Mouse (Mus musculus) CH12.LX (cell line): ENCODE results near the gene St7l. TPM values are rescaled to one million over a fixed set of nuclear protein-coding genes. Genes with fewer than 3 reads are reported as not detected.
A peak's percentile ranks its signal among the peaks of the same experiment; 100 is the strongest.

Experiments used
- DNase-seq: peaks from one replicate; pipeline ENCODE4 v3.0.0-alpha.2; 2013; ENCODE audit errors: extremely low read depth
- H3K27ac ChIP-seq: 2 replicates; pipeline ENCODE4 v1.5.1; 2012; ENCODE audit warnings: low read depth, mild to moderate bottlenecking, control low read depth, moderate library complexity; ENCODE audit not compliant: insufficient read depth
- H3K27me3 ChIP-seq: replicated peaks from 2 replicates; pipeline ENCODE3; 2012; ENCODE audit warnings: inconsistent platforms
- H3K36me3 ChIP-seq, 2 experiments: replicated peaks in 1 of 2; 2 replicates each; pipeline versions ENCODE3 to v1.6.1; 2012; ENCODE audit warnings: inconsistent platforms in 1 of 2, low read length in 1 of 2, mild to moderate bottlenecking in 1 of 2, mixed read lengths in 1 of 2, moderate library complexity in 1 of 2; ENCODE audit not compliant: control insufficient read depth in 1 of 2, insufficient read depth in 1 of 2
- H3K4me1 ChIP-seq, 2 experiments: 2 replicates each; pipeline ENCODE4 v1.6.1; 2012; ENCODE audit warnings: inconsistent platforms in 1 of 2, moderate library complexity in 1 of 2; ENCODE audit not compliant: insufficient read depth in 2 of 2, control insufficient read depth in 1 of 2
- H3K4me2 ChIP-seq: 2 replicates; pipeline ENCODE4 v1.6.1; 2012; ENCODE audit warnings: low read depth, mild to moderate bottlenecking, control low read depth; ENCODE audit not compliant: poor library complexity, insufficient read depth, severe bottlenecking
- H3K4me3 ChIP-seq, 3 experiments: fragments of 150-350 bp in 1 of 3; sonication (generic) in 1 of 3; replicated peaks in 1 of 3; 2 replicates each; pipeline versions ENCODE3 to v1.5.1; 2011 to 2012; ENCODE audit warnings: low read depth in 2 of 3, low read length in 2 of 3, mild to moderate bottlenecking in 2 of 3, moderate library complexity in 2 of 3, control low read depth in 1 of 3, improper control_type of control experiment in 1 of 3, inconsistent platforms in 1 of 3, mixed read lengths in 1 of 3; ENCODE audit not compliant: poor library complexity in 1 of 3
- H3K79me2 ChIP-seq: replicated peaks from 2 replicates; pipeline ENCODE4 v1.6.1; 2012; ENCODE audit warnings: mild to moderate bottlenecking, moderate library complexity; ENCODE audit not compliant: control insufficient read depth, poor library complexity, insufficient read depth, severe bottlenecking; ENCODE audit errors: extremely low read depth
- H3K9ac ChIP-seq: 2 replicates; pipeline ENCODE4 v1.6.1; 2012; ENCODE audit warnings: low read depth, mild to moderate bottlenecking, control low read depth, moderate library complexity; ENCODE audit not compliant: insufficient read depth
- H3K9me3 ChIP-seq: replicated peaks from 2 replicates; pipeline ENCODE3; 2012; ENCODE audit warnings: low read length, inconsistent platforms, mixed read lengths
- BHLHE40 ChIP-seq: IDR thresholded peaks from 2 replicates; pipeline ENCODE4 v1.6.1; 2011; ENCODE audit warnings: mild to moderate bottlenecking, low read depth, low read length, improper control_type of control experiment
- CHD1 ChIP-seq: IDR thresholded peaks from 2 replicates; pipeline ENCODE4 v1.6.1; 2012; ENCODE audit warnings: low read depth, low read length, improper control_type of control experiment, inconsistent platforms
- CHD2 ChIP-seq: IDR thresholded peaks from 2 replicates; pipeline ENCODE4 v1.6.1; 2011; ENCODE audit warnings: low read length, improper control_type of control experiment
- CTCF ChIP-seq, 2 experiments: IDR thresholded peaks in 1 of 2; conservative IDR thresholded peaks in 1 of 2; 2 replicates each; pipeline ENCODE4 v1.5.1; 2011 to 2012; ENCODE audit warnings: low read depth in 2 of 2, low read length in 2 of 2, improper control_type of control experiment in 1 of 2, inconsistent platforms in 1 of 2, mild to moderate bottlenecking in 1 of 2, moderate library complexity in 1 of 2
- E2F4 ChIP-seq: IDR thresholded peaks from 2 replicates; pipeline ENCODE4 v1.6.1; 2011; ENCODE audit warnings: low read depth, low read length, improper control_type of control experiment; ENCODE audit not compliant: insufficient replicate concordance
- ELF1 ChIP-seq: IDR thresholded peaks from 2 replicates; pipeline ENCODE4 v1.6.1; 2014; ENCODE audit warnings: low read depth, mild to moderate bottlenecking, inconsistent platforms, low read length, improper control_type of control experiment
- ETS1 ChIP-seq: conservative IDR thresholded peaks from 2 replicates; pipeline ENCODE4 v1.6.1; 2012; ENCODE audit warnings: low read depth, mild to moderate bottlenecking, inconsistent platforms, low read length, improper control_type of control experiment, moderate library complexity
- HCFC1 ChIP-seq: IDR thresholded peaks from 2 replicates; pipeline ENCODE4 v1.6.1; 2012; ENCODE audit warnings: low read depth, mild to moderate bottlenecking, inconsistent platforms, low read length, improper control_type of control experiment
- IRF4 ChIP-seq: IDR thresholded peaks from 2 replicates; pipeline ENCODE4 v1.6.1; 2014; ENCODE audit warnings: low read depth, mild to moderate bottlenecking, inconsistent platforms, low read length, improper control_type of control experiment
- JUND ChIP-seq: conservative IDR thresholded peaks from 2 replicates; pipeline ENCODE4 v1.6.1; 2011; ENCODE audit warnings: low read depth, low read length, improper control_type of control experiment
- KAT2A ChIP-seq: IDR thresholded peaks from 2 replicates; pipeline ENCODE4 v1.6.1; 2012; ENCODE audit warnings: low read length, improper control_type of control experiment, inconsistent platforms; ENCODE audit not compliant: insufficient replicate concordance
- MAX ChIP-seq: IDR thresholded peaks from 2 replicates; pipeline ENCODE4 v1.6.1; 2011; ENCODE audit warnings: low read length, improper control_type of control experiment
- MAZ ChIP-seq: IDR thresholded peaks from 2 replicates; pipeline ENCODE4 v1.6.1; 2012; ENCODE audit warnings: low read depth, mild to moderate bottlenecking, inconsistent platforms, low read length, improper control_type of control experiment, moderate library complexity
- MEF2A ChIP-seq: IDR thresholded peaks from 2 replicates; pipeline ENCODE4 v1.6.1; 2014; ENCODE audit warnings: low read depth, mild to moderate bottlenecking, inconsistent platforms, low read length, improper control_type of control experiment, borderline replicate concordance
- MXI1 ChIP-seq: IDR thresholded peaks from 2 replicates; pipeline ENCODE4 v1.6.1; 2011; ENCODE audit warnings: mild to moderate bottlenecking, low read depth, low read length, improper control_type of control experiment
- MYC ChIP-seq: IDR thresholded peaks from 2 replicates; pipeline ENCODE4 v1.6.1; 2011; ENCODE audit warnings: low read depth, mild to moderate bottlenecking, improper control_type of control experiment, low read length
- NELFE ChIP-seq: IDR thresholded peaks from 2 replicates; pipeline ENCODE4 v1.6.1; 2011; ENCODE audit warnings: low read depth, low read length, improper control_type of control experiment
- NRF1 ChIP-seq: IDR thresholded peaks from 2 replicates; pipeline ENCODE4 v1.6.1; 2014; ENCODE audit warnings: low read depth, mild to moderate bottlenecking, inconsistent platforms, low read length, improper control_type of control experiment, moderate library complexity
- POLR2A ChIP-seq: IDR thresholded peaks from 2 replicates; pipeline ENCODE4 v1.6.1; 2011; ENCODE audit warnings: low read depth, mild to moderate bottlenecking, improper control_type of control experiment, low read length
- POLR2AphosphoS2 ChIP-seq: IDR thresholded peaks from 2 replicates; pipeline ENCODE4 v1.6.1; 2011; ENCODE audit warnings: low read depth, low read length, improper control_type of control experiment
- RAD21 ChIP-seq: IDR thresholded peaks from 2 replicates; pipeline ENCODE4 v1.6.1; 2011; ENCODE audit warnings: low read depth, mild to moderate bottlenecking, low read length, improper control_type of control experiment, moderate library complexity
- SIN3A ChIP-seq: IDR thresholded peaks from 2 replicates; pipeline ENCODE4 v1.6.1; 2012; ENCODE audit warnings: low read length, improper control_type of control experiment, inconsistent platforms
- SMC3 ChIP-seq: IDR thresholded peaks from 2 replicates; pipeline ENCODE4 v1.6.1; 2011; ENCODE audit warnings: low read depth, low read length, improper control_type of control experiment
- TBP ChIP-seq: conservative IDR thresholded peaks from 2 replicates; pipeline ENCODE4 v1.6.1; 2011; ENCODE audit warnings: low read depth, low read length, improper control_type of control experiment
- TCF12 ChIP-seq: IDR thresholded peaks from 2 replicates; pipeline ENCODE4 v1.6.1; 2014; ENCODE audit warnings: low read depth, mild to moderate bottlenecking, inconsistent platforms, low read length, improper control_type of control experiment
- UBTF ChIP-seq: IDR thresholded peaks from 2 replicates; pipeline ENCODE4 v1.6.1; 2012; ENCODE audit warnings: low read depth, mild to moderate bottlenecking, inconsistent platforms, low read length, improper control_type of control experiment, moderate library complexity
- ZKSCAN1 ChIP-seq: IDR thresholded peaks from 2 replicates; pipeline ENCODE4 v1.6.1; 2012; ENCODE audit warnings: low read depth, inconsistent platforms, low read length, improper control_type of control experiment, borderline replicate concordance
- ZMIZ1 ChIP-seq: IDR thresholded peaks from 2 replicates; pipeline ENCODE4 v1.6.1; 2012; ENCODE audit warnings: low read depth, mild to moderate bottlenecking, inconsistent platforms, low read length, improper control_type of control experiment
- ZNF384 ChIP-seq: IDR thresholded peaks from 2 replicates; pipeline ENCODE4 v1.6.1; 2012; ENCODE audit warnings: low read depth, low read length, improper control_type of control experiment, inconsistent platforms
- dilution Hi-C: fragments of 300-500 bp; cut with MboI; formaldehyde crosslinking; loops from 2 replicates; pipeline ENCODE4 v1.14.3; 2020; ENCODE audit warnings: low sequenced_read_pairs; ENCODE audit not compliant: extremely low pct_unique_long_range_greater_than_20kb, extremely low pct_ligation_motif_present
- in situ Hi-C: fragments of 300-500 bp; cut with MboI; formaldehyde crosslinking; loops from 3 replicates; pipeline ENCODE4 v1.14.3; 2019; ENCODE audit warnings: low sequenced_read_pairs, low pct_ligation_motif_present, low pct_unique_long_range_greater_than_20kb, mixed read lengths
- polyA plus RNA-seq: library from polyadenylated mRNA; unstranded; fragments of >175 nt; gene quantifications from 2 replicates; pipeline ENCODE4 v1.2.1, GENCODE M21; 2012; ENCODE audit warnings: low read depth; ENCODE audit not compliant: insufficient read length
- total RNA-seq, 2 experiments: library from RNA; depleted of rRNA; stranded (reverse); fragments of 300-350 nt in 1 of 2; fragments of >200 nt in 1 of 2; gene quantifications; 2 replicates each; pipeline ENCODE4 v1.2.3; 2012 to 2014

The St7l gene
- total RNA-seq (2012; rRNA removed) (10.3 and 10.4 TPM in 2 replicates), total RNA-seq (2014; rRNA removed) (13.1 and 14.1 TPM in 2 replicates), polyA plus RNA-seq (6.8 and 8.1 TPM in 2 replicates)

- in situ Hi-C loops = loop anchor here (5.0 kb wide), 1 partner anchor 72 kb away; no protein-coding TSS in a partner anchor
- peaks cover 0 to 16% of the 10 kb centered on the region in 2 experiments for H3K36me3 ChIP-seq
- no peaks in the 10 kb centered on the region for H3K9me3 ChIP-seq
- peak within 1 kb of the TSS; percentile 90 for H3K9ac ChIP-seq
- no peaks in the 10 kb centered on the region for H3K27me3 ChIP-seq
- H3K4me1 ChIP-seq = peaks cover 4 to 42% of the 10 kb centered on the region in 2 experiments; a peak in 2 of 4 replicates
- H3K79me2 ChIP-seq = peaks cover 59% of the 10 kb centered on the region
- TF ChIP-seq RAD21 (no peak; the same call in 1 of the 2 replicates), MAX (peak; percentile 56; the same call in 1 of the 2 replicates), ELF1 (peak; percentile 83), POLR2AphosphoS2 (no peak; the same call in 1 of the 2 replicates), MEF2A (no peak), TBP (peak; percentile 56; the same call in 1 of the 2 replicates), HCFC1 (peak; percentile 80), MXI1 (peak; percentile 73), MAZ (peak; percentile 20; the same call in 1 of the 2 replicates), POLR2A (peak; percentile 86), CHD2 (peak; percentile 33; the same call in 1 of the 2 replicates), MYC (0 out of 2 replicates have a peak, but pooled peaks have one; percentile 23), JUND (no peak), SIN3A (peak; percentile 74), SMC3 (no peak), ZKSCAN1 (no peak), NELFE (peak; percentile 91), IRF4 (peak; percentile 25), UBTF (no peak), BHLHE40 (no peak), CTCF (conservative IDR thresholded peaks at IDR 0.05 in 1 of 2, IDR thresholded peaks at IDR 0.05 in 1 of 2; ENCODE audit: low read depth in 2 of 2, low read length in 2 of 2) (no peak), CHD1 (no peak), KAT2A (peak; percentile 66; the same call in 1 of the 2 replicates), ZNF384 (no peak), ZMIZ1 (peak; percentile 93), TCF12 (peak; percentile 88), NRF1 (peak; percentile 65), E2F4 (no peak), ETS1 (peak; percentile 12; the same call in 1 of the 2 replicates)
- TF ChIP-seq, all 38 proteins: peak for 17
- dilution Hi-C loops = no loop called here
- Histone ChIP-seq H3K4me2 (peak within 1 kb of the TSS; percentile 96), H3K4me3 (peak within 1 kb of the TSS; percentile 67 to 85 (median 81)), H3K27ac (peak within 1 kb of the TSS; percentile 72)
- DNase-seq = peak; percentile 77
Measured at GRCm38 (mm10) chr3:104863786-104864650, at the start of gene St7l, which contains the start of gene Capza1. Gene St7l (plus strand): TSS chr3:104864005. Gene Capza1 (minus strand): TSS chr3:104864505.
